Mouse (Mus musculus) E14TG2a.4 (cell line): ENCODE measurements around the gene Syt7.

Experiments
- CTCF ChIP-seq: conservative IDR thresholded peaks from 2 replicates; pipeline ENCODE4 v1.5.1; 2014; ENCODE audit warnings: low read length
- NANOG ChIP-seq: IDR thresholded peaks from 2 replicates; pipeline ENCODE4 v1.6.1; 2014; ENCODE audit warnings: borderline replicate concordance, low read length, mixed read lengths
- POU5F1 ChIP-seq: IDR thresholded peaks from 2 replicates; pipeline ENCODE4 v1.6.1; 2014; ENCODE audit warnings: low read length, borderline replicate concordance

- TF ChIP-seq CTCF, result no peak
- TF ChIP-seq NANOG, result no peak
- no peak for TF ChIP-seq POU5F1
Measured at GRCm38 (mm10) chr19:10426793-10427192, 37.9 kb downstream of the Syt7 start.
